Mouse (Mus musculus): Measurements from ENCODE around the gene Dus2.

DNA sequence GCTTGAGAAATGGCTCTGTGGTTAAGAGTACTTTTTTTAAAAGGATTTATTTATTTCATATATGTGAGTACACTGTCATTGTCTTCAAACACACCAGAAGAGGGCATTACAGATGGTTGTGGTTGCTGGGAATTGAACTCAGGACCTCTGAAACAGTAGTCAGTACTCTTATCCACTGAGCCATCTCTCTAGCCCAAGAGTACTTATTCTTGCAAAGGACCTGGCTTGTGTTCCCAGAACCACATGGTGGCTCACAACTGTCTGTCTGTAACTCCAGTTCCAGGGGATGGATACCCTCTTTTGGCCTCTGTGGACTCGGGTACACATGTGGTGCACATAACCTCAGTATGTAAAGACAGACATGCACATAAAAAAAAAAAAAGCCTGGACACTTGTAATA, 21.8 kb upstream of the Dus2 start:
- no peak for TF ChIP-seq CTCF (IDR thresholded peaks at IDR 0.05)
- no peak for TF ChIP-seq POLR2A (IDR thresholded peaks at IDR 0.05; ENCODE audit: insufficient read depth, low read depth, low read length)
- TF ChIP-seq EP300 (IDR thresholded peaks at IDR 0.05; ENCODE audit: insufficient read depth, low read depth, low read length) = no peak
